Mouse (Mus musculus) CD8-positive naive resting alpha-beta T cell, adult 2 months (primary cell): Measurements from ENCODE around the gene Lrit2.

ENCODE experiments used
- DNase-seq, 2 experiments: peaks; one replicate each; pipeline ENCODE4 v3.0.0; 2022; ENCODE audit warnings: low read depth in 2 of 2, low spot score in 2 of 2

The Lrit2 gene

DNA sequence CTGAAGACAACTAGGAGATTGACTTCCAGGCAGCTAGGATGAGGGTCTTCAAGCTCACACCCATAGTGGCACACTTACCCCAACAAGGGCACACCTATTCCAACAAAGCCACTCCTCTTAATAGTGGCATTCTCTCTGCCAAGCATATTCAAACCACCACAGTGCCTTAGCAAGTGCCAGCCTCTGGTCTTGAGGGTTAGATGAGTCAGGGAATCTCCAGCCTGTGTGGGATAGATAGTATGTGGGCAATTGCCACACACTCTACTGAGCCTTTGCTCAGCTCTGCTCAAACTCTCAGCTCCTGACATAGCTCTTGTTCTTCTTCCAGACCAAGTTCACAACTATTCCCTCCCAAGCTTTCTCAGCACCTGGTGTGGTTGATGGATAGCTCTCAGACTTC, 43.6 kb downstream of the Lrit2 start:
- DNase-seq, result no peak

DNA sequence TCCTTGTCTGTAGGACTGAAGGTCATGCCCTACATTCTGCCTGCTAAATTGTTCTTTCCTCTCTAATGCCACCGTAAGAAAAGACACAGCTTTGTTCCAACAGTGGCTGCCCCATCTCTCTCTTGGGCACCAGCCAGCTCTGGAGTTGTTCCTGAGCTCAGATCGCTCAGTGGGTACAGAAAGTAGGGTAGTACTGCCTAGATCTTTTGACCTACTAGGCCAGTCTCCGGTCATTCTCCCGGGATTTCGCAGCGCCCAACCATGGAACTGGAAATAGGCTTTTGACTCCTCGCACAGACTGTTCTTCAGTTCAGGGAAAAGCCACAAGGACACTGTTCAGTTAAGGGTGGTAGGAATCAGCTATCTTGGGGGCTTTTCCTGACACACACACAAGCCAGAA, 45.2 kb downstream of the Lrit2 start:
- no peak for DNase-seq

DNA sequence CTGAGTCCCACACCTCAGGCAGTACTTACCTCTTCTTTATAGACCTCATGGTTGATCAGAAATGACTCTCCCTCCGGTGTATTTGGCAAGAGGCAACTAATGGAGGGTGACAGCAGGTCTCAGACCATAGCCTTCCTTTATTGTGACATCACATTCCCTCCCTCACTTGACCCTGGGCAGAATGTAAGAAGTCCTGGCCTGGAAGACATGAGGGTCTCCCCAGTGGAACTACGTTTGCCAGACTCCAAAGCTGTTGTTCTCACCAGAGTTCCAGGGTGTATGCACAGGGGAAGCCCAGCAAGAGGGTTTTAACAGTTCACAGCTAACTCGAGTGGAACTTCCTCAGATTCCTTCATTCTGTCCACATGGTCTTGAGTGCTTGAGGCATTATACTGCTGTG, 46.2 kb downstream of the Lrit2 start, which contains the start of gene 2610528A11Rik:
2610528A11Rik (minus strand) TSS at position 101 of the 400 bp plus-strand sequence.
- DNase-seq, result no peak

DNA sequence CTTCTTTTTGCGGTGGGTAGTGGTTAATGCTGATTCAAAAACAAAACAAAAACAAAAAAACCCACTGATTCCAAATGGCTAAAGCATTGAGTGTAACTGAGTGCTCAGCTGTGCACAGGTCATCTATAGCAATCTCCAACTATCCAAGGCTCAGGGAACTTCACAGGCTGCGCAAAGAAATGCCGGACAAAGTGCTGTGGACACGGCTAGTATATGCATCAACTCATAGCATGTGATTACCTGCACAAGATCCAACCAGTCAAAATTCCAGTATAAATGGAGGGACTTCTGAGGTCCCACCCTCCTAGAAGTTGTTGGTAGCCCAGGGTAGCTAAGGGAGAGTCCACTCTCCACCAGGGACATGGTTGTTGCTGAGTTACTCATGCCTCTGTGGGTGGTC, 51.5 kb downstream of the Lrit2 start:
- no peak for DNase-seq
